Mouse (Mus musculus) cerebral cortex, adult 2 months (tissue): ENCODE results near the gene Sox2.

Experiments
- WGBS: fragments of 180-500 bp; shearing (Covaris S2); methylation state at CpG from one replicate; pipeline ENCODE4 v1.1.7; 2018; 5-methylcytosine and 5-hydroxymethylcytosine counted together

Gene Sox2

GRCm38 (mm10) chr3:34643536-34644115 lies 6.6 kb upstream of the Sox2 start:
- WGBS, result 36% methylated on average over 15 of the region's 15 CpGs

- 18% methylated on average over 10 of the region's 10 CpGs for WGBS
Measured at GRCm38 (mm10) chr3:34646169-34646568, 4.0 kb upstream of the Sox2 start.

- 1% methylated on average over 14 of the region's 14 CpGs for WGBS
Measured at GRCm38 (mm10) chr3:34647688-34648087, 2.5 kb upstream of the Sox2 start.

- WGBS, result 4% methylated on average over 19 of the region's 19 CpGs
Measured at GRCm38 (mm10) chr3:34648105-34648832, 1.9 kb upstream of the Sox2 start.

GRCm38 (mm10) chr3:34648833-34649719 lies 1.1 kb upstream of the Sox2 start:
- WGBS, result 2% methylated on average over 50 of the region's 50 CpGs

GRCm38 (mm10) chr3:34650621-34651361 lies 586 bp downstream of the Sox2 start:
- WGBS, result 2% methylated on average over 67 of the region's 67 CpGs

GRCm38 (mm10) chr3:34651486-34652170 lies 1.4 kb downstream of the Sox2 start:
- 7% methylated on average over 26 of the region's 26 CpGs for WGBS

- WGBS, result 4% methylated on average over 14 of the region's 14 CpGs
Measured at GRCm38 (mm10) chr3:34652616-34653015, 2.4 kb downstream of the Sox2 start.

GRCm38 (mm10) chr3:34653235-34653976 lies 3.2 kb downstream of the Sox2 start:
- WGBS, result 8% methylated on average over 26 of the region's 26 CpGs

- 15% methylated on average over 9 of the region's 9 CpGs for WGBS
Measured at GRCm38 (mm10) chr3:34653977-34654500, 3.8 kb downstream of the Sox2 start.

- 43% methylated on average over 6 of the region's 6 CpGs for WGBS
Measured at GRCm38 (mm10) chr3:34654781-34655180, 4.6 kb downstream of the Sox2 start.

- WGBS, result 36% methylated on average over 11 of the region's 11 CpGs
Measured at GRCm38 (mm10) chr3:34655311-34656075, 5.3 kb downstream of the Sox2 start.

GRCm38 (mm10) chr3:34656153-34656552 lies 5.9 kb downstream of the Sox2 start:
- WGBS, result 36% methylated on average over 3 of the region's 3 CpGs

GRCm38 (mm10) chr3:34656813-34657700 lies 6.9 kb downstream of the Sox2 start:
- 24% methylated on average over 23 of the region's 23 CpGs for WGBS

GRCm38 (mm10) chr3:34657701-34658090 lies 7.5 kb downstream of the Sox2 start:
- WGBS, result 55% methylated on average over 2 of the region's 2 CpGs

GRCm38 (mm10) chr3:34658241-34658965 lies 8.2 kb downstream of the Sox2 start:
- 59% methylated on average over 7 of the region's 7 CpGs for WGBS

- 62% methylated on average over 8 of the region's 8 CpGs for WGBS
Measured at GRCm38 (mm10) chr3:34658966-34659535, 8.8 kb downstream of the Sox2 start.
